Mouse (Mus musculus): ENCODE data around the gene Olfr597. TPM values are rescaled to one million over a fixed set of nuclear protein-coding genes. Genes with fewer than 3 reads are reported as not detected.
"Not testable (repeated sequence)": the region's sequence is repeated elsewhere in the genome, so short reads cannot be mapped to it uniquely, and the experiment has no call there.

The Olfr597 gene
- polyA plus RNA-seq (2015; fragmentation: Nextera tagmentation; extraction: Ambion mirVana), result not detected in 2 replicates

- ATAC-seq; H3K9ac ChIP-seq (replicated peaks; ENCODE audit: low read depth); DNase-seq (ENCODE audit: low spot score); H3K4me3 ChIP-seq (ENCODE audit: low read depth, low read length); H3K27me3 ChIP-seq (replicated peaks; ENCODE audit: insufficient read depth, low read length); H3K27ac ChIP-seq (ENCODE audit: low read length); H3K9me3 ChIP-seq (ENCODE audit: low read length); H3K36me3 ChIP-seq (ENCODE audit: insufficient read depth, low read length); H3K4me1 ChIP-seq (ENCODE audit: insufficient read depth, low read depth, low read length); H3K4me2 ChIP-seq (replicated peaks; ENCODE audit: low read depth, low read length): not testable (repeated sequence)
- 80% methylated on average over 2 of the region's 2 CpGs for WGBS
These were observed at the start of gene Olfr597 for GRCm38 (mm10) chr7:103316015-103316414. Gene Olfr597, plus strand, starts transcription at chr7:103316315.

GRCm38 (mm10) chr7:103305348-103305747 lies 10.8 kb upstream of the Olfr597 start, which contains the start of gene Olfr596:
Gene Olfr596, plus strand, starts transcription at chr7:103305648.
- H3K27me3 ChIP-seq (replicated peaks; ENCODE audit: insufficient read depth, low read length); H3K4me3 ChIP-seq (ENCODE audit: low read depth, low read length); H3K9ac ChIP-seq (replicated peaks; ENCODE audit: low read depth); H3K36me3 ChIP-seq (ENCODE audit: insufficient read depth, low read length); H3K9me3 ChIP-seq (ENCODE audit: low read length); H3K27ac ChIP-seq (ENCODE audit: low read length); H3K4me1 ChIP-seq (ENCODE audit: insufficient read depth, low read depth, low read length); DNase-seq (ENCODE audit: low spot score); ATAC-seq; H3K4me2 ChIP-seq (replicated peaks; ENCODE audit: low read depth, low read length): not testable (repeated sequence)
- 81% methylated on average over 2 of the region's 2 CpGs for WGBS

- Histone ChIP-seq H3K27ac (ENCODE audit: low read length) (no peak within 1 kb of the TSS), H3K9me3 (ENCODE audit: low read length) (no peaks in the 10 kb centered on the region), H3K4me3 (ENCODE audit: low read depth, low read length) (no peak within 1 kb of the TSS), H3K36me3 (ENCODE audit: insufficient read depth, low read length) (no peaks in the 10 kb centered on the region), H3K27me3 (replicated peaks; ENCODE audit: insufficient read depth, low read length) (no peaks in the 10 kb centered on the region), H3K9ac (replicated peaks; ENCODE audit: low read depth) (no peak within 1 kb of the TSS), H3K4me2 (replicated peaks; ENCODE audit: low read depth, low read length) (no peak within 1 kb of the TSS), H3K4me1 (ENCODE audit: insufficient read depth, low read depth, low read length) (no peaks in the 10 kb centered on the region)
- no peak for TF ChIP-seq CTCF (IDR thresholded peaks at IDR 0.05)
- TF ChIP-seq EP300 (IDR thresholded peaks at IDR 0.05), result no peak
- DNase-seq (ENCODE audit: low spot score) (no peak), ATAC-seq (no peak)
These were observed 7.2 kb downstream of the Olfr597 start, which contains the start of gene Olfr598 for GRCm38 (mm10) chr7:103323268-103323667. Gene Olfr598, plus strand, starts transcription at chr7:103323568.

GRCm38 (mm10) chr7:103335617-103336016 lies 19.5 kb downstream of the Olfr597 start, which contains the start of gene Olfr599:
Gene Olfr599, plus strand, starts transcription at chr7:103335917.
- H3K4me3 ChIP-seq (ENCODE audit: low read depth, low read length), result no peak within 1 kb of the TSS
- 86% methylated on average over 1 of the region's 1 CpGs for WGBS
- ATAC-seq (no peak), DNase-seq (ENCODE audit: low spot score) (no peak)
- no peaks in the 10 kb centered on the region for H3K36me3 ChIP-seq (ENCODE audit: insufficient read depth, low read length)
- no peak within 1 kb of the TSS for H3K9ac ChIP-seq (replicated peaks; ENCODE audit: low read depth)
- no peak within 1 kb of the TSS for H3K4me2 ChIP-seq (replicated peaks; ENCODE audit: low read depth, low read length)
- no peaks in the 10 kb centered on the region for H3K27me3 ChIP-seq (replicated peaks; ENCODE audit: insufficient read depth, low read length)
- no peak within 1 kb of the TSS for H3K27ac ChIP-seq (ENCODE audit: low read length)
- H3K4me1 ChIP-seq (ENCODE audit: insufficient read depth, low read depth, low read length), result no peaks in the 10 kb centered on the region
- H3K9me3 ChIP-seq (ENCODE audit: low read length), result no peaks in the 10 kb centered on the region
- TF ChIP-seq CTCF (IDR thresholded peaks at IDR 0.05), result no peak
- TF ChIP-seq EP300 (IDR thresholded peaks at IDR 0.05), result no peak

GRCm38 (mm10) chr7:103349569-103349968 lies 33.5 kb downstream of the Olfr597 start, which contains the start of gene Olfr600:
Gene Olfr600, minus strand, starts transcription at chr7:103349669.
- ATAC-seq, result no peak
- TF ChIP-seq CTCF (IDR thresholded peaks at IDR 0.05), result no peak
- Histone ChIP-seq H3K4me2 (replicated peaks; ENCODE audit: low read depth, low read length) (no peak within 1 kb of the TSS), H3K4me3 (ENCODE audit: low read depth, low read length) (no peak within 1 kb of the TSS), H3K9me3 (ENCODE audit: low read length) (no peaks in the 10 kb centered on the region), H3K9ac (replicated peaks; ENCODE audit: low read depth) (no peak within 1 kb of the TSS), H3K27ac (ENCODE audit: low read length) (no peak within 1 kb of the TSS), H3K36me3 (ENCODE audit: insufficient read depth, low read length) (no peaks in the 10 kb centered on the region), H3K27me3 (replicated peaks; ENCODE audit: insufficient read depth, low read length) (no peaks in the 10 kb centered on the region), H3K4me1 (ENCODE audit: insufficient read depth, low read depth, low read length) (no peaks in the 10 kb centered on the region)
- no peak for DNase-seq (ENCODE audit: low spot score)

GRCm38 (mm10) chr7:103362555-103362954 lies 46.4 kb downstream of the Olfr597 start, which contains the start of gene Olfr601:
Gene Olfr601, minus strand, starts transcription at chr7:103362655.
- Histone ChIP-seq H3K9ac (replicated peaks; ENCODE audit: low read depth) (no peak within 1 kb of the TSS), H3K4me1 (ENCODE audit: insufficient read depth, low read depth, low read length) (no peaks in the 10 kb centered on the region), H3K36me3 (ENCODE audit: insufficient read depth, low read length) (no peaks in the 10 kb centered on the region), H3K27me3 (replicated peaks; ENCODE audit: insufficient read depth, low read length) (no peaks in the 10 kb centered on the region), H3K9me3 (ENCODE audit: low read length) (no peaks in the 10 kb centered on the region), H3K27ac (ENCODE audit: low read length) (no peak within 1 kb of the TSS), H3K4me2 (replicated peaks; ENCODE audit: low read depth, low read length) (no peak within 1 kb of the TSS), H3K4me3 (ENCODE audit: low read depth, low read length) (no peak within 1 kb of the TSS)
- TF ChIP-seq CTCF (IDR thresholded peaks at IDR 0.05), result no peak
- 93% methylated on average over 1 of the region's 1 CpGs for WGBS
- DNase-seq (ENCODE audit: low spot score), result no peak
- ATAC-seq, result no peak

Small RNA genes within 50 kb of the gene (microRNA-seq; reads per million reads assigned to microRNA genes)
- gene Gm23550, result not detected

Other genes starting within 250 kb of the Olfr597 start
- not detected in 2 replicates for gene Olfr584, start 234.4 kb upstream of the Olfr597 start, polyA plus RNA-seq (2015; fragmentation: Nextera tagmentation; extraction: Ambion mirVana)
- not detected in 2 replicates for gene Olfr585, start 218.6 kb upstream of the Olfr597 start, polyA plus RNA-seq (2015; fragmentation: Nextera tagmentation; extraction: Ambion mirVana)
- not detected in 2 replicates for gene Olfr586, start 190.7 kb upstream of the Olfr597 start, polyA plus RNA-seq (2015; fragmentation: Nextera tagmentation; extraction: Ambion mirVana)
- gene Olfr588-ps1, start 175.4 kb upstream of the Olfr597 start, polyA plus RNA-seq (2015; fragmentation: Nextera tagmentation; extraction: Ambion mirVana), result not detected in 2 replicates
- not detected in 2 replicates for gene Olfr589, start 160.0 kb upstream of the Olfr597 start, polyA plus RNA-seq (2015; fragmentation: Nextera tagmentation; extraction: Ambion mirVana)
- gene Olfr591, start 138.0 kb upstream of the Olfr597 start, polyA plus RNA-seq (2015; fragmentation: Nextera tagmentation; extraction: Ambion mirVana), result not detected in 2 replicates
- not detected in 2 replicates for gene Olfr592, start 131.5 kb upstream of the Olfr597 start, polyA plus RNA-seq (2015; fragmentation: Nextera tagmentation; extraction: Ambion mirVana)
- not detected in 2 replicates for gene Olfr593, start 104.5 kb upstream of the Olfr597 start, polyA plus RNA-seq (2015; fragmentation: Nextera tagmentation; extraction: Ambion mirVana)
- not detected in 2 replicates for gene Olfr594, start 99.3 kb upstream of the Olfr597 start, polyA plus RNA-seq (2015; fragmentation: Nextera tagmentation; extraction: Ambion mirVana)
- not detected in 2 replicates for gene Usp17ld, start 63.8 kb upstream of the Olfr597 start, polyA plus RNA-seq (2015; fragmentation: Nextera tagmentation; extraction: Ambion mirVana)
- not detected in 2 replicates for gene Olfr596, start 10.7 kb upstream of the Olfr597 start, polyA plus RNA-seq (2015; fragmentation: Nextera tagmentation; extraction: Ambion mirVana)
- not detected in 2 replicates for gene Olfr598, start 7.3 kb downstream of the Olfr597 start, polyA plus RNA-seq (2015; fragmentation: Nextera tagmentation; extraction: Ambion mirVana)
- not detected in 2 replicates for gene Olfr599, start 19.6 kb downstream of the Olfr597 start, polyA plus RNA-seq (2015; fragmentation: Nextera tagmentation; extraction: Ambion mirVana)
- gene Olfr600, start 33.4 kb downstream of the Olfr597 start, polyA plus RNA-seq (2015; fragmentation: Nextera tagmentation; extraction: Ambion mirVana), result not detected in 2 replicates
- gene Olfr601, start 46.3 kb downstream of the Olfr597 start, polyA plus RNA-seq (2015; fragmentation: Nextera tagmentation; extraction: Ambion mirVana), result not detected in 2 replicates
- not detected in 2 replicates for gene Olfr603, start 69.9 kb downstream of the Olfr597 start, polyA plus RNA-seq (2015; fragmentation: Nextera tagmentation; extraction: Ambion mirVana)
- gene Usp17lc, start 98.8 kb downstream of the Olfr597 start, polyA plus RNA-seq (2015; fragmentation: Nextera tagmentation; extraction: Ambion mirVana), result not detected in 2 replicates
- not detected in 2 replicates for gene Olfr605, start 129.1 kb downstream of the Olfr597 start, polyA plus RNA-seq (2015; fragmentation: Nextera tagmentation; extraction: Ambion mirVana)
- not detected in 2 replicates for gene Olfr606, start 132.7 kb downstream of the Olfr597 start, polyA plus RNA-seq (2015; fragmentation: Nextera tagmentation; extraction: Ambion mirVana)
- not detected in 2 replicates for gene Olfr607, start 147.8 kb downstream of the Olfr597 start, polyA plus RNA-seq (2015; fragmentation: Nextera tagmentation; extraction: Ambion mirVana)
- gene Olfr608, start 153.6 kb downstream of the Olfr597 start, polyA plus RNA-seq (2015; fragmentation: Nextera tagmentation; extraction: Ambion mirVana), result not detected in 2 replicates
- gene Olfr609, start 181.7 kb downstream of the Olfr597 start, polyA plus RNA-seq (2015; fragmentation: Nextera tagmentation; extraction: Ambion mirVana), result not detected in 2 replicates
- gene Olfr610, start 195.8 kb downstream of the Olfr597 start, polyA plus RNA-seq (2015; fragmentation: Nextera tagmentation; extraction: Ambion mirVana), result not detected in 2 replicates
- not detected in 2 replicates for gene Olfr611, start 204.5 kb downstream of the Olfr597 start, polyA plus RNA-seq (2015; fragmentation: Nextera tagmentation; extraction: Ambion mirVana)
- gene Olfr612, start 226.4 kb downstream of the Olfr597 start, polyA plus RNA-seq (2015; fragmentation: Nextera tagmentation; extraction: Ambion mirVana), result not detected in 2 replicates
- not detected in 2 replicates for gene Olfr613, start 231.8 kb downstream of the Olfr597 start, polyA plus RNA-seq (2015; fragmentation: Nextera tagmentation; extraction: Ambion mirVana)
- not detected in 2 replicates for gene Olfr615, start 239.8 kb downstream of the Olfr597 start, polyA plus RNA-seq (2015; fragmentation: Nextera tagmentation; extraction: Ambion mirVana)